Mouse (Mus musculus) lung, adult 18-20 months (tissue): ENCODE results near the gene Cactin.
A peak's percentile ranks its signal among the peaks of the same experiment; 100 is the strongest.

Source experiments
- DNase-seq, 2 experiments: peaks; one replicate each; pipeline ENCODE4 v3.0.0; 2022; ENCODE audit warnings: mixed read lengths in 2 of 2

Cactin gene

DNA sequence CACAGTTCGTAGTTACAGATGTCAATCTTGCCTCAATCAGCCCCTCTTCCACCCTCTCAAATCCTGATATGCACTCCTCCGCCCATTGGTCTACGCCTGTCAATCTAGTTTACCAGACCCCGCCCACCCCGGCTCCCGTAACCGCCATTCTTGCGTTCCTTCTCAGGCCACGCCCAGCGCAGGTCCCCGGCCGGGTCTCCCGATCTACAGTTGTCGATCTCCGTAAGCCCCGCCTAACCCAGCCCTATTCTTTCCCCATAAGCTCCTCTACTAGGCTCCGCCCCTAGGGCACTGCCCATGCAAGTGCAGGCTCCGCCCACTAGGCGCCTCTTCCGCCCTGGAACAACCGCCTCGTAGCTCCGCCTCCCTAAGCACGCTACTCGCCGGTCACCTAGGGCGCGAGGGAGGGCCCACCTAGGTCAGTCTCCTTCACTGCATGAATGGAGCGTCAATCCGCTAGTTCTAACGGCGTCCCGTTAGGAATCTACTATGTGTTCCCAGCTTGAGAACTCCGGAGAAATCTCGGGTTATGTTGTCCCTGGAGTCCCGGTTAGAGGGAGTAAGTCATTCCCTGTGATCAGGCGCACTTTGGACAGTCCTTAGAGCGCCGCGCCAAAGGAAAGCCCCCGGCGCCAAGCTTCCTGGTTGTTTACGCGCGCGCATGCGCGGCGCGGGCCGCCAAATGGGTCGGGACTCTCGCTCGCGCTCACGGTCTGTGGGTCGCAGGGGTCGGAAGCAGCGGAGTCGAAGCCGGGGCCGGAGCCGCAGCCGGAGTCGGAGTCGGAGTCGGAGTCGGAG, at the start of gene Cactin:
Gene Cactin (plus strand): TSS at position 554 of the 798 bp plus-strand sequence.
- peak; percentile 100 for DNase-seq

DNA sequence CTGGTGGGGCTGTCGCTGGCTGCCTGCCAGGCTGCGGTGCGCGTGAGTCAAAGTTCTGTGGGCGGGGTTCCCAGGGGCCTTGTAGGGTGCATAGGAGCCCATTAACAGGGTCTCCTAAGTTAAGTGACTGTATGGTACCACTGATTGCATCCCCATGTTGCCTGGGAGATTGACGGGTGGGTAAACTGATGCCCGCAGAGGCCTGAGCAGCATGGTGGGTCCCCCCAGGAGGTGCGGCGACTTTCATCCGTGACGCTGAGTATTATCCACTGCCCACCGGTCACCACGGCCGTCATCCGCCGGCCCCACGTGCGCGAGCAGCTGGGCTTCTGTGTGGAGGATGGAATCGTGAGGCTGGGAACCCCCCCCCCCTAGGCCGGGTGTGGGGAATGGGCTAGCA, 48.5 kb upstream of the Cactin start:
- no peak for DNase-seq

DNA sequence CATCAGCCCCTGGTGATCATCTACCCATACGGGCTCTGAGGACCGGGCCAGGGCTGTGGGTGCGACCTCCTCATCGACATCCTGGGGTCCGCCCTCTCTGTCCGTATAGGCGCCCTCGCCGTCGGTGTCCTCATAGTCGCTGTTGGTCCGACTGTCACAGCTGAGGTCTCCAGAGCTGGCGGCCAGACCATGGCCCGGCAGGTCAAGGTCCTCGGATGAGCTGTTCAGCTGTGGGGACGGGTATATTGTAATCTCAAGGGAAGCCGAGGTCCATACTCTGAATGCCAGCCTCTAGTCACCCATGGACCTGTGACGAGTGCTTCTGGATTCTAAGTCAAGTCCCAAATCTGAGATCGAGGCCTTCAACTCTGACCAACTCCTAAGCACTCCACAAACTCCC, 47.1 kb upstream of the Cactin start:
- DNase-seq, result no peak

DNA sequence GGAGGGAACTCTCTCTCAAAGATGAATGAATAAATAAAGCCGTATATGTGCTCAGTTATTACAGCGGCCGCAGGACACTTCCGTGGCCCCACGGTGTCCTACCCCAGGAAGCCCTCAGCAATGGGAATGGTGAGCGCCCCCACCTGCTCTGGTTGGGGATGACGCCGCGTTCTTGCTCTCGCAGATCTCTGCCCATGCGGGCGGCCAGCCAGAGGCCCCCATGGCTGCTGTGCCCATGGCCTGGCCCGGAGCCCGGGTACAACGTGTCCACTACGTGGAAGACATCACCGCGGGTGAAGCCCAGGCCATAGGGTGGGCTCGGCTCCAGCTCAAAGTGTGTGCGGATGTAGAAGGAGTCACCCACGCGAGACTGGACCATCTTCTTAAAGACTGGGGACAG, 43.2 kb upstream of the Cactin start:
- DNase-seq, result no peak

DNA sequence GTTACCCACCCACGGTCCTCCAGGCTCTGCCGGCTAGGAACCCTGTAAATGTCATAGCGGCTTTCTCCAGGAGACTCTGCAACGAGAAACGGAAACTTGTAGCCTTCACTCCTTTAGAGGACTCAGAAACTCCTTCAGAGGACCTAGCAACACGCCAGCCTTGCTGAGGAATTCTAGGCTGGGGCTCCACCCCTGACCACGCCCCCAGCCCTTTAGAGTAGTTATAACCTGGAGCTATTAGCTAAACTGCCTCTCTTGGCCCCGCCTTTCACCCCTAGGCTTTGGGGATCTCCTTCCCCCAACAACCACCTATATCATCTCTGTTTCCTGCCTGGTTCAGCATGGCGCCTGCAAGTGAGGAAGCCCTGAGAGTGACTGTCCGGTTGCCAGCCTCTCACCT, 41.4 kb upstream of the Cactin start:
- peak; percentile 52 to 71 for DNase-seq

DNA sequence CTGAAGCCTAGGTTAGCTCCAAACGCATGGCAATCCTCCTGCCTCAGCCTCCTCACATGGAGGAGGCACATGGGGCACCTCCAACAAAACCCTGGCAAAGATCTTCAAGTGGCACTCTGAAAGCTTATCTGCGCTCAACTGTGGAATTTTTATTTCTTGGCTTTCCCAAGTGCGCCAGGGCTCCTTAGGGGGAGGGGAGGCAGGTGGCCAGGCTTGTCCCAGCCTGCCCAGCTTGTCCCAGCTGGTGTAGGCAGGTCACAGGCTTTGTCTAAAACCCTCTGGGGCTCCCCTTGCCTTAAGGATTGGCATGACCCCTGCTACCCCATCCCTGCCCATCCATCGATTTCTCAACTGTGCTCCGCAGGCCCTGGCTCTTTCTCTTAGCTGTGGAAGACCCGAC, 36.7 kb upstream of the Cactin start:
- DNase-seq, result peak; percentile 47 to 65

DNA sequence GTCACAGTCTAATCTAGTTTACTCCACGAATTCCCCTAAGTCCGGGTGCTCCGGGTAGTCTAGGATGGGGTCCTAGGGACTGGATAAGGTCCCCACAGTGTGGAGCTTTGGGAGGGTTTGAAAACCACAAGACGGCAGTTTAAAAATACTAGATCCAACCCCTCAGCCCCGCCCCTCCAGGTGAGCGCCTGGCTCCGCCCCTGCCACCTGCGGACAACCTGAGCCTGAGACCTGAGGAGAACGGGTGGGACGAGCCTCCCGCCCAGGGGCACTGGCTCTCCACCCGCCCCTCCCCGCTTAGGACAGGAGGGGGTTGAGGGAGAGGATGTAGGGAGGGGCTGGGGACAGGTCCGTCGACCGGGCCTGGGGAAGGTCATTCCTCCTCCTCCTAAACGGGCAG, 36.2 kb upstream of the Cactin start:
- peak; percentile 76 to 84 for DNase-seq

DNA sequence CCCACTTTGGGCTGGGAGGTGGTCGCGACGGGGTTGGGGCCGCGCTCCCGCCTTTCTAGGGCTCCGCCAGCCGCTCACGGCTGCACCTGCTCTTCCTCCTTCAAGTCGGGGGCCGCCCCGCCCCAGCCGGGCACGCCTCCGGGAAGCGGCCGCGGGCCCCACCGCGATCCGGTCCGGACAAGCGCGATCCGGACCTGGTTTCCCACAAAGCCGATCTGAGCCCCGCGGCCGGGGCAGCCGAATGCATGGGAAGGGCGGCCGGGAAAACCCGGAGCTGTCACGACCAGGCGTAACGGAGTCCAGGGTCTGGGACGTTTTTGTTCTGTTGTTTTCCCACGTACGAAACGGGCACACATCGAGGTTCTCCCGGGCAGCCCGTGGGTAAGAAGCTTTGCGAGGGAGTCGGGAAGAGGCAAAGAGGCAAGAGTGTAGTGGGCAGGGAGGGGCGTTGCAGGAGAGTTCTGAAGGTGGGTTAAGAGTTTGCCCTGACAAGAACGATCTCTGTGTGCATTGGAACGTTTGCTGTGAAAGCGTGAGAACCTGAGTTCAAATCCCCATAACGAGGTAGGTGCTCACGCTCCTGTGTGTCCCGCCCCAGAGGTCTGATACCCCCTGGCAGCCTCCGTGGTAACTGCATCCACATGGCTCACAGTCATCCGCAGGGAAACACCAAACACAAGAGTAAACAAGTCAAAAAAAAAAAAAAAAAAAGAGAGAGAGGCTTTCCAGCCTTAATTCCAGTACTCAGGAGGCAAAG, 35.0 kb upstream of the Cactin start:
- DNase-seq, result peak; percentile 91 to 94

DNA sequence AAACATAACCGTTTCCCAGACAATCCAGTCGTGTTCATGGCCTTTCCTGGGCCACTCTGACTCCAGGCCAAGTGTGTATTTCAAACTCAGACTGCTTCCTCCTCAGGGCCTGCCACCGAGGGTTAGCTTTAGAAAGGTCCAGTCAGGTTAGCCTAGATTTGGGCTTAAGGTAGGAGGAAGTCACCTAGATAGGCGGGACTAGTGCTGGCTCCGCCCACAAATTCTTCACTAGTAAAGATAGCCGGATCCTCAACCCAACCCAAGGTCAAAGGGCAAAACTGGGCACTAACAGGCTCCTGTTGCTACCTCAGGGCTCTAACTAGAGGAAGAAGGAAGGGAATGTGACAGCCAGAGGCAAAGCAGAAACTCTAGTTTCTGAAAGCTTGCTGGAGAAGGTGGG, 34.3 kb upstream of the Cactin start:
- DNase-seq, result peak; percentile 61 to 70

DNA sequence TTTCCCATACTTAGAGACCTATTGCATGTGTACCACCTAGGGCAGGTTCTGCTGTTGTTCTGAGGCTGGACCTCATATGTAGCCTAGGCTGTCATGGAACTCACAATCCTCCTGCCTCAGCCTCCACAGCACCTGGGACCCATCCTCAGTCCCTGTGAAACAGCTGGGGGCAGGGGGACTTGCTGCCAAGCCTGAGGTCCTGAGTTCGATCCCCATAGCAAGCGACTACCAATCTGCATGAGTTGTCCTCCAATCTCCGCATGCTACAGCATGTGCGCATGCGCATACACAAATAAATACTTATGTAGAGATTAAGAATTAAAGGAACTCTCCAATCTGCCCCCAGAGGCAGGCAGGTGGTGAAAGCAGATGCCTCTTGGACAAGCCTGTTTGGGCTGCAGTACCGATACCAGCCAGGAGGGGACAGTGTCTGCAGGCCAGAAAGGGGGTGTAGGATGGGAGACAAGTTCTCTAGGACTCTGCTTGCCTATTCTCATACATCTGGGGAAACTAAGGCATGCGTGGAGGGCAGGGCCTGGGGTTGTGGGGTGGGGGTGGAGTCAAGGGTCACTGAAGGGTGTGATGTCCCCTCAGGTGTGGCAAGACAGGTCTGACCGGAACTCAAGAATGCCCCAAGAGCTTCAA, 33.3 kb upstream of the Cactin start:
- DNase-seq, result peak; percentile 61 to 67

DNA sequence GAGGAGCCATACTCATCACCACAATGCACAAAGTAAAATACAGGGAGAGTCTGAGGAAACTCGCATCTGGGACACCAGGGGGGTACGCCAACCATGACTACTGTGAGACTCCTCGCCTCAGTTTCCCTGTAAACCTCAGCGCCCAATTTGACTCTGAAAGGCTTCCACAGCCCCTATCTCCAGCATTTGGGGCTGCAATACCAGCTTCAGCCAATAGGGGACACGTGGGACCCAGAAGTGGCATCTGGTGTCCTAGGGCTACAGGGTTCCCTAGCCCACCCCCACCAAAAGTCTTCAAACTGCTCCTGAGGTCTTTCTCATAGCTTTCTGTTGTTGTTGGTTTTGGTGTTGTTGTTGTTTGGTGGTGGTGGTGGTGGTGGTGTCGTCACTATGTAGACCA, 32.3 kb upstream of the Cactin start:
- no peak for DNase-seq

DNA sequence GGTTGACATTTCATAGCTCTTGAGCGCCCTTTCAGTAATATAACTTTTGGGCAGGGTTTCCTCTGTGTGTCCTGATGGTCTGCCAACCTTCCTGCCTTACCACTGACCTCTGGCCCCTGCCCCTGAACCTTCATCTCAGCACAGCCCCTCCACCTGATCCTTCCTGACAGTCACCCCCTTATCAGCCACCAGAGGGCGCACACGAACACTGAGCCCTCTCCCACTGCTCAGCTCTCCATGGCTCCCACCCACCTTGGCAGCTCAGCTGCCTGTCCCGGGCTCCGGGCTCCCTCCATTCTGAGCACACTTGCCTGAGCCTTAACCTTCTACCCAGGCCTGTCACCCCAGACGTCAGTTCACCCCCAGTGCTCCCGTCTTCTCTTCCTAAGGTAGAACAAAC, 31.6 kb upstream of the Cactin start:
- DNase-seq, result peak; percentile 65 to 72

DNA sequence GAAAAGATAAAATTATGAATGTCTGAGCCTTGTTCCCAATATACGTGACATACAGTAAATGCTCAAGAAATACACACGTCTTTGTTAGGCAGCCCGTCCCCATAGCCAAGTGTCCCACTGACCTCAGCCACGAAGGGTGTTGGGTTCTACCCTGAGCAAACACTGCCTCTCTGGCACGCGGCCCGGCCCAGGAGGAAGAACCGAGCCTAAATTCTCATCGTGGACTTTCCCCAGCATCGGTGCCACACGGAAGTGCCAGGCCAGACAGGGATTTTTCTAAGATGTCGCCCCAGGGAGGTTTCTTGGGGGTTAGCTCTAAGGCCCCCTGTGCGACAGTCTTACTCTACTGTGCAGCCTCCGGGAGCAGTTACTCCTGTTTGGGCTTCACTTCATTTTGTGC, 31.1 kb upstream of the Cactin start:
- DNase-seq, result peak; percentile 79 to 81

DNA sequence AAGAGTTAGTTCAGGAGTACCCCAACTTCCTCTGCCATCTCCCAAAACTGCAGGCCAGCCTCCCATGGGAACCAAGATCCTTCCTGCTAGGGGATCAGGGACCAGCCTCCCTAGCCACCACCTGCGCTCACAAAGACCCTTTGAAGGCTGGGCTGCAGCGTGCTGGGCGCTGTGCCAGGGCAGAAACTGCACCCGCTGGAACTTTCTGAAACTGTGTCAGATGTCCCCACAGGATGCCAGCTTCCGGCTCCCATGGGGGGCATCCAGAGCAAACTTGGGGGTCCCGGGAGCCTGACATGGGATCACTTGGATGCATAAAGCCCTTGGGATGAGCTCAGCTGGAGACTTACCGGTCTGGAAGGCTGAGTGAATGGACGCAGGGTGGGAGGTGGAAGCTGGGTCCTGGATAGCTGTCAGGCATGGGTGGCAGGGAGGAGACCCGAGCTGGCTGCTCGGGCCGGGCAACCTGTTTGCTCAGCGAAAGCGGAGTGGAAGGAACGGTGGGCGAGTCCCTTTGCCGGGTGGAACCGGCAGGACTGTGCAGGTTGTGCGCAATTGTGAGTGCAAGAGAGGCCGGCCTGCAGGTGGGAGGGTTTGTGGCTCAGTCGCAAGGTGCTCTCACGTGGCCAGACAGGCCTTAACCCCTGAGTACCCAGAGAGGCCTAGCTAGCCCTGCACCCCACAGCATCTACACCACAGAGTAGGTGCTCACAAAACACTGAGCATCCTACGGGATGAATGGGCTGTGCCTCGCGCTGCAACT, 30.0 kb upstream of the Cactin start:
- peak; percentile 74 to 81 for DNase-seq

DNA sequence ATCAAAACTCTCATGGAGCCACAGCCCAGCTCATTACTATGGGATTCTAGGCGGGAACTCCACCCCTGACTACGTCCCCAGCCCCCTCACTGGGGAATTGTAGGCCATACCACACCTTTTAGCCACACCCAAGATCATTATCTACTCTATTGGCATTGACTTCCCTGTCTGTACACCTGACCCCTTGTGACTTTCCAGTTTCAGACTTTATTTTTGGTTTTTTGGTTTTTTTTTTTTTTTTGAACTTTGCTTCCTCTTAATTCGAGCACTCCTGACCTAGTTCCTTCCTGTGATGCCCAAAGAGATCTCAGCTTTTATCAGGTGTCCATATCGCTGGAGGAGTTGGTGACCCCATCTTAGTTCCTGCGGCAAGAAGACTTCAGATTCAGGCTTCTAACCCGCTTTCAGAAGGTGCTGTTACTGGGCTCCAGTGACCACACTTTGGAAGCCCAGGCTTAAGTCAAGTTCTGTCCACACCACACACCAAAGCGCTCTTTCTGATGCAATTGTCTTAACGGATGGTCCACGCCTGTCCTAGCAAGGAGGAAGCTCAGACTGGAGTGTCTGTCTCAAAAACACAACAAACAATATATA, 29.3 kb upstream of the Cactin start, which contains the start of gene Tjp3:
Gene Tjp3 (minus strand): TSS at position 71 of the 594 bp plus-strand sequence.
- no peak for DNase-seq

DNA sequence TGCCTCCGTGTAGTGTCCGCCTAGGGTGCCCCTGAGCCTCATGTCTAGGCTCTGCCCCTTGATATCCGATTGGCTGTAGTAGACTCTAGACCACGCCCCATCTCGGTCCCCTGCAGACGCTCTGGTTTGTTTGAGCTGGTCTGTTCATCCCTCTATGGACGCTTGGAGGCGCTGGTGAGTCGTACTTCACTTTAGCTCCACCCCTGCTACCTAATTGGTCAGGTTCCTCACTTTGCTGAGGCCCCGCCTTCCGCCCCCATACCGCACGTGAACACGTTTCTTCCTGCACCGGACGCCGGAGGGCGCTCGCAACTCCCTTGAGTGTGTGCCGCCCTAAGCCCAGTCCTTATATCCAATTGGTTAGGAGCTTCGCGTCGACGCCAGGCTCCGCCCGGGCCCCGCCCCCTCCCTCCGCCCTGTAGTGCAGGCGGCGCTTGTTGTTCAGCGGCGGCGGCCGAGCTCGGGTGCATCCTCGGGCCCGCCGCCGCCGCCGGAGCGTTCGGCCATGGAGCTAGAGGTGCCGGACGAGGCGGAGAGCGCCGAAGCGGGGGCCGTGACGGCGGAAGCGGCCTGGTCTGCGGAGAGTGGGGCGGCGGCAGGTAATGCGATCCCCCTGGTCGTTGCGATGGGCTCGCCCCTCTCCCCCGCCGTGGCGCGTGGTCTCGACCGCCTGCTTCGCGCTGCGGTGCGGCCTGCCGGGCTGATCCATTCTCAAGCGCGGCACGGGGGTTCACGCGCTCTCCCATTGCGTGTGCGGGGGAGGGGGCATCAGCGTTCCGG, 28.2 kb upstream of the Cactin start, which contains the start of gene Pip5k1c:
Gene Pip5k1c (plus strand): TSS at position 410 of the 780 bp plus-strand sequence.
- DNase-seq, result peak; percentile 100

DNA sequence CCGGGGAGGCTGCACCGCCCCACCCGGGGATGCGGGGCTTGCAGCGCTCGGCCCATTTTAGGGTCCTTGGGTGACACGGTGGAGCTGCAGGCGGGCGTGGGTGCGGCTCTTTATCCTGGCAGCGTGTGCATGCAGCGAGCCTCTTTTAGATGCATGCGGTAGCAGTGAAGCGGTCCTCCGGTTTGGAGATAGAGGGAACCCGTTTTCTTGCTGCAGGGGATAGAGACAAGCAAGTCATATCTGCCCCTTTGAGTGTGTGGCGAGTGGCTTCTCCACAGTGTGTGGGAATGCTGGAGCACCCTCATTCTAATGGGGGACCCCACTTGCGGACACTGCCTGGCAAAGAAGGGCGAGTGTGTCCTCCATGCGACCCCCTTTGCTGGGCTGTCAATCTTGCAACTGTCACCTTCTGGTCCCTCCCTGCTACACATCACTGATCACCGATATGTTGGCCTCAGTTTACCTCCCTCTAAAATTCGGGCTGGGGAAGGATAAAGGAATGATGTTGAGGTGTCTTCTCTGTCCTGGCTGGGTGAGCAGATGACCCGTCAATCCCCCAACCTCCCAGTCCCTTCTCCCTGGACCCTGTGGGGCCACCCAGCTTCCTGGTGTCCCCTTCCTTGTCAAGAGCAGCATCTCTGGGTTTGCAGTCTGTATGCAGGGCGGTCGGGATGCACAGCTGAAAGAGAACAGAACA, 27.4 kb upstream of the Cactin start:
- DNase-seq, result no peak

DNA sequence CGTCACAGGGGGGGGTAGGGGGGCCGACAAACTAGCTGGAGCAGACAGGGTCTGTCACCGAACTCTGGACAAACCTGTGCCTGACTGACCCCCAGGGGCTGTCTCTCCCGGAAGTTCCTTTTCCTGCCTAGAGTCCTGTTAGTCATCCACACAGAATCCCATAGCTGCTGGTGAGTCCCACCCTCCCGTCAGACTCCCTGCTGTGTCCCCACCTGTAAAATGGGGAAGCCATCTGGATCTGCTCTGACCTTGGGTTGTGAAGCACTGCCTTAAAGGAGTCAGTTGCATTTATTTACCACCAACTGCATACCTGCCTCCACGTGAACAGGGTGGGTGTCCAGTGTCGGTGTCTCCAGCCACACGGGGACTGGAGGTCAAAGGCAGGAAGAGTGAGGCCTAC, 26.5 kb upstream of the Cactin start:
- DNase-seq, result no peak

DNA sequence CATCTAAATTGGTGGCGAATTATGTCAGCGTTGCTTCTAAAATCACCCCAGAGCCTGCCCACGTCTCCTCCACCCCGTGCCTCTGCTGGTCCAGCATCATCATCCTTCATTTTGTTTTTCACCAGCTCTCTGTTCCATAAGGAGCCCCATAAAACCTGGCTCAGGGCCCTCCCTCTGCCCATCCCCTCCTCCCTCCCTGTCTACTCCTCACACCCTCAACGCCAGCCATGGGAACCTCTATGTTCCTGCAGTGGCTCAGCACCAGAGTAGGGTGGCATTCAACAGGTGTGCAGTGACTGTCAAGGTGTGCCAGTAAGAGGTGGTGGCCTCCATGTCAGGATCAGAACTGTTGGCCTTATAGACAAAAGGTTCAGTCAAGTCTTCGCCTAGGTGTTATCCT, 25.7 kb upstream of the Cactin start:
- no peak for DNase-seq

DNA sequence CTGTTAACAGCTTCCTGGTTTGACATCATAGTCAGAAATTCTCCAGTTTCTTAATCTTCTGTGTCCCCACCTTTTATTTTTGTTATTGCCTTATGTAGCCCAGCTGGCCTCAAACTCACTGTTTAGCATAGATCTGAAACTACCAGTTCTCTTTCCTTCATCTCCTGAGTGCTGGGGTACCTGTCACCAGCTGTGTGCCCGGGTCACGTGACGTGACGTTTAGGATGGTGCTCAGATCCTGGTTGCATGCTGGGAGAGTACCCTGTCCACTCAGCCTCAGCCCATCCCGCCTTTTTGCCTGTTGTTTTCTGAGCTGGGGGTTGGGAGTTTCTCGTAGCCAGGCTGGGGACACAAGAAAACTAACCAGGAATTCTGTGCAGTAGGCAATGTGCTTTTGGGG, 23.7 kb upstream of the Cactin start:
- no peak for DNase-seq

DNA sequence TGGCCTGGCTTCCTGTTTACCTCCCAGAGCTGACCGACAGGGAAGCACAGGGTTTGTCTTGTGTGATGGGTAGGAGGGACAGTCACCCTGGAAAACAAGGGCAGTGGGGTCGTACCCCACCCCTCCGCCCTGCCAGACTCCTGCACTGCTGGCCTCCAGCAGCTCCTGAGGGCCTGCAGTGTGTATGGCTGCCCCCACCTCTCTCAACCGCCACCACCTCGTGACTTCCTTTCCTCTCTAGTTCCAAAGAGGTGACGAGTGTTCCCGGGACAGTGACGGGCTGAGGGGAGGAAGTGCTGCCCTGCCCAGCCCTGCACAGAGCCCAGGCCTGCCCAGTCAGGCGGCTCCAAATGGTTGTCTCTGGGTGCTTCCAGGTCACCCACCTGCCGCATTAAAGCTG, 23.1 kb upstream of the Cactin start:
- peak; percentile 85 for DNase-seq
